Mouse (Mus musculus) lung, embryonic 14.5 days (tissue): ENCODE measurements around the gene Snx14. TPM values are rescaled to one million over a fixed set of nuclear protein-coding genes. Genes with fewer than 3 reads are reported as not detected.

Source experiments
- ATAC-seq: fragments of 200-750 bp; cut with Nextera tagmentation; 2 replicates; pipeline ENCODE4 v1.8.0; 2017; ENCODE audit warnings: mild to moderate bottlenecking, moderate TSS enrichment, moderate library complexity; ENCODE audit not compliant: insufficient read depth
- DNase-seq: peaks from one replicate; pipeline ENCODE4 v3.0.0-alpha.2; 2015
- H3K27ac ChIP-seq: fragments of 300-500 bp; sonication (generic); 2 replicates; pipeline ENCODE4 v1.5.1; 2014; ENCODE audit warnings: low read depth, mild to moderate bottlenecking, moderate library complexity
- H3K27me3 ChIP-seq: fragments of 300-500 bp; sonication (generic); 2 replicates; pipeline ENCODE4 v1.6.1; 2014; ENCODE audit warnings: low read length, control low read depth; ENCODE audit not compliant: insufficient read depth
- H3K36me3 ChIP-seq: fragments of 300-500 bp; sonication (generic); 2 replicates; pipeline ENCODE4 v1.6.1; 2014; ENCODE audit warnings: control low read depth; ENCODE audit not compliant: insufficient read depth
- H3K4me1 ChIP-seq: fragments of 300-500 bp; sonication (generic); 2 replicates; pipeline ENCODE4 v1.6.1; 2014; ENCODE audit warnings: antibody characterized with exemption, control low read depth; ENCODE audit not compliant: insufficient read depth
- H3K4me2 ChIP-seq: fragments of 300-500 bp; sonication (generic); 2 replicates; pipeline ENCODE4 v1.6.1; 2014; ENCODE audit warnings: mild to moderate bottlenecking
- H3K4me3 ChIP-seq: fragments of 300-500 bp; sonication (generic); 2 replicates; pipeline ENCODE4 v1.5.1; 2014; ENCODE audit warnings: low read depth, low read length
- H3K9ac ChIP-seq: fragments of 300-500 bp; sonication (generic); 2 replicates; pipeline ENCODE4 v1.6.1; 2014
- H3K9me3 ChIP-seq: fragments of 300-500 bp; sonication (generic); 2 replicates; pipeline ENCODE4 v1.6.1; 2016; ENCODE audit warnings: low read depth, low read length, control low read depth
- CTCF ChIP-seq: IDR thresholded peaks from 2 replicates; pipeline ENCODE4 v1.5.1; 2016; ENCODE audit warnings: antibody characterized with exemption, low read depth
- WGBS: fragments of 180-500 bp; shearing (Covaris S2); extraction: QIAGEN DNeasy Blood & Tissue Kit; methylation state at CpG from one replicate; pipeline ENCODE4 v1.1.7; 2014; 5-methylcytosine and 5-hydroxymethylcytosine counted together
- polyA plus RNA-seq: library from polyadenylated mRNA; unstranded; fragments of >200 nt; fragmentation: Nextera tagmentation; extraction: Ambion mirVana; gene quantifications from 2 replicates; pipeline ENCODE4 v1.2.1, GENCODE M21; 2014

Snx14 gene
- polyA plus RNA-seq, 1 experiment from 2014 or later, result 22.9 TPM

GRCm38 (mm10) chr9:88424356-88424755 is 14.4 kb downstream of the Snx14 start:
- H3K27ac ChIP-seq, result no peak overlapping the region
- WGBS, result 80% methylated on average over 2 of the region's 2 CpGs
- no peaks in the 10 kb centered on the region for H3K9me3 ChIP-seq
- no peak overlapping the region for H3K4me3 ChIP-seq
- 0 out of 2 replicates have a peak, but pooled peaks cover 9% of the 10 kb centered on the region for H3K36me3 ChIP-seq
- H3K27me3 ChIP-seq, result no peaks in the 10 kb centered on the region
- no peak for TF ChIP-seq CTCF
- H3K4me1 ChIP-seq, result no peaks in the 10 kb centered on the region
- H3K4me2 ChIP-seq, result no peak overlapping the region
- no peak overlapping the region for H3K9ac ChIP-seq
- no peak for ATAC-seq
- DNase-seq, result no peak

- Histone ChIP-seq H3K4me1 (no peaks in the 10 kb centered on the region), H3K4me3 (no peak overlapping the region), H3K27me3 (no peaks in the 10 kb centered on the region), H3K4me2 (no peak overlapping the region), H3K27ac (no peak overlapping the region), H3K9me3 (no peaks in the 10 kb centered on the region), H3K36me3 (peaks cover 15% of the 10 kb centered on the region; the same call in 1 of the 2 replicates), H3K9ac (no peak overlapping the region)
- no peak for ATAC-seq
- DNase-seq, result no peak
- 94% methylated on average over 4 of the region's 4 CpGs for WGBS
- 0 out of 2 replicates have a peak, but pooled peaks have one; percentile 8 for TF ChIP-seq CTCF
Observed at GRCm38 (mm10) chr9:88422428-88422827, 16.3 kb downstream of the Snx14 start.

GRCm38 (mm10) chr9:88416752-88417151 is 22.0 kb downstream of the Snx14 start:
- H3K4me1 ChIP-seq, result no peaks in the 10 kb centered on the region
- peaks cover 11% of the 10 kb centered on the region; the same call in 1 of the 2 replicates for H3K36me3 ChIP-seq
- ATAC-seq, result peak; percentile 71; the same call in 1 of the 2 replicates
- no peak for TF ChIP-seq CTCF
- H3K4me3 ChIP-seq, result no peak overlapping the region
- no peak overlapping the region for H3K9ac ChIP-seq
- WGBS, result 56% methylated on average over 1 of the region's 1 CpGs
- H3K9me3 ChIP-seq, result no peaks in the 10 kb centered on the region
- DNase-seq, result peak; percentile 27
- no peak overlapping the region for H3K4me2 ChIP-seq
- H3K27me3 ChIP-seq, result no peaks in the 10 kb centered on the region
- 0 out of 2 replicates have a peak overlapping the region, but pooled peaks have one; percentile 48 for H3K27ac ChIP-seq

- TF ChIP-seq CTCF, result no peak
- H3K27me3 ChIP-seq, result no peaks in the 10 kb centered on the region
- no peaks in the 10 kb centered on the region for H3K4me1 ChIP-seq
- H3K9me3 ChIP-seq, result no peaks in the 10 kb centered on the region
- no peak overlapping the region for H3K9ac ChIP-seq
- H3K4me3 ChIP-seq, result no peak overlapping the region
- H3K4me2 ChIP-seq, result no peak overlapping the region
- no peak overlapping the region for H3K27ac ChIP-seq
- H3K36me3 ChIP-seq, result 0 out of 2 replicates have a peak, but pooled peaks cover 6% of the 10 kb centered on the region
- 86% methylated on average over 2 of the region's 2 CpGs for WGBS
- DNase-seq (no peak), ATAC-seq (no peak)
Observed at GRCm38 (mm10) chr9:88409978-88410377, 28.8 kb downstream of the Snx14 start.

- no peaks in the 10 kb centered on the region for H3K4me1 ChIP-seq
- H3K9ac ChIP-seq, result no peak overlapping the region
- H3K4me2 ChIP-seq, result no peak overlapping the region; the same call in 1 of the 2 replicates
- ATAC-seq, result peak; percentile 47; the same call in 1 of the 2 replicates
- TF ChIP-seq CTCF, result no peak
- 58% methylated on average over 6 of the region's 6 CpGs for WGBS
- H3K27ac ChIP-seq, result no peak overlapping the region
- H3K27me3 ChIP-seq, result no peaks in the 10 kb centered on the region
- no peaks in the 10 kb centered on the region for H3K9me3 ChIP-seq
- peaks cover 19% of the 10 kb centered on the region; the same call in 1 of the 2 replicates for H3K36me3 ChIP-seq
- no peak overlapping the region for H3K4me3 ChIP-seq
- no peak for DNase-seq
Observed at GRCm38 (mm10) chr9:88404515-88404914, 34.2 kb downstream of the Snx14 start.

GRCm38 (mm10) chr9:88404088-88404487 is 34.7 kb downstream of the Snx14 start:
- Histone ChIP-seq H3K9me3 (no peaks in the 10 kb centered on the region), H3K36me3 (peaks cover 19% of the 10 kb centered on the region; the same call in 1 of the 2 replicates), H3K4me1 (no peaks in the 10 kb centered on the region), H3K27me3 (no peaks in the 10 kb centered on the region), H3K27ac (no peak overlapping the region), H3K9ac (no peak overlapping the region), H3K4me3 (no peak overlapping the region), H3K4me2 (no peak overlapping the region; the same call in 1 of the 2 replicates)
- no peak for TF ChIP-seq CTCF
- WGBS, result 42% methylated on average over 10 of the region's 10 CpGs
- ATAC-seq (peak; percentile 93), DNase-seq (peak; percentile 83)

GRCm38 (mm10) chr9:88398461-88398860 is 40.3 kb downstream of the Snx14 start:
- Histone ChIP-seq H3K4me3 (no peak overlapping the region), H3K27me3 (no peaks in the 10 kb centered on the region), H3K9me3 (no peaks in the 10 kb centered on the region), H3K27ac (no peak overlapping the region), H3K4me2 (no peak overlapping the region), H3K4me1 (no peaks in the 10 kb centered on the region), H3K36me3 (peaks cover 20% of the 10 kb centered on the region; the same call in 1 of the 2 replicates), H3K9ac (no peak overlapping the region)
- peak; percentile 46 for TF ChIP-seq CTCF
- WGBS, result 87% methylated on average over 1 of the region's 1 CpGs
- ATAC-seq, result no peak
- peak; percentile 60 for DNase-seq

- Histone ChIP-seq H3K4me3 (no peak overlapping the region), H3K36me3 (peaks cover 17% of the 10 kb centered on the region; the same call in 1 of the 2 replicates), H3K9ac (no peak overlapping the region), H3K9me3 (no peaks in the 10 kb centered on the region), H3K4me1 (no peaks in the 10 kb centered on the region), H3K27me3 (no peaks in the 10 kb centered on the region), H3K4me2 (no peak overlapping the region), H3K27ac (no peak overlapping the region)
- 79% methylated on average over 8 of the region's 8 CpGs for WGBS
- ATAC-seq, result no peak
- TF ChIP-seq CTCF, result no peak
- no peak for DNase-seq
Observed at GRCm38 (mm10) chr9:88394852-88395251, 43.9 kb downstream of the Snx14 start.
